Mouse (Mus musculus) spleen, adult 18-20 months (tissue): Measurements from ENCODE around the gene Tiam1.
"Not testable (repeated sequence)": the region's sequence is repeated elsewhere in the genome, so short reads cannot be mapped to it uniquely, and the experiment has no call there.

Source experiments
- DNase-seq, 2 experiments: peaks; one replicate each; pipeline ENCODE4 v3.0.0; 2022; ENCODE audit warnings: mixed read lengths in 2 of 2

Tiam1 gene

DNA sequence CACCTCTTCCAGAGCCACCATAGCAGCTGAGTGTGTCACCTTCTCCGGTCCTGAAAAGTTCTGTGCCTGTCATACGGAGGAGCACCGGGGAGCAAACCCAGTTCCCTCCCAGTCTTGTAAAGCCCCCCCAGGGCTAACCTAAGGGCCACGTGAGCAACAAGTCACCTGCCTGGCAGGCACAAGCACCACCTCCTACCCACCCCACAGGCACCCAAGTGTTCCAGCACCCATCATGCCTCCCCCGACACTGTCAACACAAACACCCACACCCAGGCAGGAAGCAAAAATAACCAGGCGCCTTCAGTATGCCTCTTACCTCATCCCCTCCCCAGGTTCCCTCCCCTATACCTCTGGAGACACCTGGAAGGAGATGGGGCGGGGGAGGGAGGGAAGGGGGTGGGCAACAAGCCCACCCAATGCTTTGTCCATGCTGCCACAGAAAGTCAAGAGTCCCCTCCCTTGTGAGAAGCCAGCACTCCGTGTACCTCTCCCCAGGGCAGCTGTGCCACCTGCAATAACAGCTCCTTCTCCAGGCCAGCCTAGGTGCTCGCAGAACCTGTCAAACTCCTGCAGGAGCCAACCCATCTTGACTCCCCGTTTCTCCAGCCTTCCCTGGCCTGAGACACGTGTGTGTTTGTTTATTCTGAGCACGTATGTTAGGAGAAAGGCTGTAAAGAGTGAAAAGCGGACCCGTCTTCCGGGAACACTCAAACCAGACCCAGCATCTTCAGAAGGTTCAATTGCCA, 38.7 kb downstream of the Tiam1 start:
- no peak for DNase-seq

DNA sequence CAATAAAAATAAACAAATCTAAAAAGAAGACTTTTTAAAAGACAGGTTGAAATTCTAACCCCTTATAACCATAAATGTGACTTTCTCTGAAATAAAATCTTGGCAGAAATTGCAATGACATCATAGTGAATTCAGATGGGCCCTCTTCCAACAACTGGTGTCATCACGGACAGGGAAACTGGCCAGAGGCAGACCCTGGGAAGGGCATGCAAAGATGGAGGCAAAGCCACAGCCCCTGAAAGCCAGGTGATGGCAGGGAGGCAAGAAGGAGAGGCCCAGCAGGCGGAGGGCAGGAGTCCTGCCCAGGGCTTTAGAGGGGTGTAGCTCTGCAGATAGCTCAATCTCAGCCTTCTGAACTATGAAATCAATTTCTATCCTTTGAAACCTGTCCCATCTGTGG, 39.8 kb downstream of the Tiam1 start:
- DNase-seq, result no peak

DNA sequence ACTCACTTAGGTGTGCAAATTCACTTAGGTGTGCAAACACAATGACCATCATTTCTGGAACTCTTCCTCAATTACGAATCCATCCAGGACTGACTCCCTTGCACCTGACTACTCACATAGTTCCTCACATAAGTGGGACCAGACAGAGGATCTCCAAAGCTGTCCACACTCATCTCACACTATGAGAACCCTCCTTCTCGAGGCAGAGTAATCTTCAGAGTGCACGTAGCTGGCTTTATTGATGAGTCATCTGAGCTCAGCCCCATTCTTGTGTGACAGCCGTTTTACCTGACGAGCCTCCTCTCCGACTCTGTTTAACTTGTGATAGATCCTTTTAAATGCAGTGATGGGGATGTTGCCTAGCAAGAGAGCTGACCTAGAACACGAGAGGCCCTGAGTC, 41.0 kb downstream of the Tiam1 start:
- DNase-seq, result no peak

DNA sequence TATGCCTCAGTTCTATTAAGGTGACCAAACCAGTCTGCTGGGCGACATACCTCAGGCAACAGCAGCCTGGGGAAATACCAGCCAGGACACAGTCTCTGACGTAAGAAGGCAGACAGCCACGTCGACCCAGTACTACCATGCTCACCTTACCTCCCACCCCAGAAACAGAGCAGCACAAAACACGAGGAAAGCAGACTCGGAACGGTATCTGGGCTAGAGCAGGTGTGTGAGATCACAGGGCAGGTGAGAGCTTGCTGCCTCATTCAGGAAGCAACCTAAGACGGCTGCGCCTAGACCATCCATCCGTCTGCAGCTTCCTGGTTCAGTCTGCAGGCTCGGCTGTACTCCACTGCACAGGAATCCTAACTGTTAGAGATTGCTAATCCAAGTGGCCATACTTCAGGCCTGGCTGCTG, 45.4 kb downstream of the Tiam1 start:
- no peak for DNase-seq

DNA sequence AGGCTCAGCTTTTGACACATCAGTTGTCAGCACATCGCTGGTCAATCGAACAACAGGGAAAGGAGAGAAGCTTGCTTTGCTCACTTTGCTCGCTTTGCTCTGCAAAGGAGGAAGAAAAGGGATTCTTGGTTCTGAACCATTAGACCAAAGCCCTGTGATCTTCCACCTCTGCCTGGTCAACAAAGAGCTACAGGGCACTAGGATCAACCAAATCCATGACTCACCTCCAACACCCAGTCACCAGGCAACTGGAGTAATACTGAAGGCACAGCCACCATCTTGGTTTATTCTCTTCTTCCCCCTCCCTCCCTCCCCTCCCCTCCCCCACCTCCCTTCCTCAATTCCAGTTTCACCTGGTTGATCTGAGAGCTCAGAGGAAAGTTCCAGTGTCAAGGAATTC, 45.8 kb downstream of the Tiam1 start:
- no peak for DNase-seq

DNA sequence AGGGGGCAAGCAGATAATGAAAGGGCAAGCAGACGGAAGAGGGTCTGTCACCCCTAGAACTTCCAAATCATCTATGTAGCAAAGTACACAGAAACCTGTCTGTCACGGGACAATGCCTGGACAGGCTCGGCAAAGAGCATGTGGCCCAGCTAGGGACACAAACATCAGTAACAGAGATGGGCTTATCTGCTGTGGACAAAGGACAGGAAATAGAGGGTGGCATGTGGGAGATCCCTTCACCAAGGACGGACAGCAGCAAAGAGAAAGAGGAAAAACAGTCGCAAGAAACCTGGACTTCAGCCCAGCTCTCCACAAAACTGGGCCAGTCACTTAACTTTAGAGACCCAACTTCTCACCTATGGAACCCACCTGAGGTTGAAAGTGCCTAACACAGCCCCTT, 47.6 kb downstream of the Tiam1 start:
- DNase-seq, result no peak

DNA sequence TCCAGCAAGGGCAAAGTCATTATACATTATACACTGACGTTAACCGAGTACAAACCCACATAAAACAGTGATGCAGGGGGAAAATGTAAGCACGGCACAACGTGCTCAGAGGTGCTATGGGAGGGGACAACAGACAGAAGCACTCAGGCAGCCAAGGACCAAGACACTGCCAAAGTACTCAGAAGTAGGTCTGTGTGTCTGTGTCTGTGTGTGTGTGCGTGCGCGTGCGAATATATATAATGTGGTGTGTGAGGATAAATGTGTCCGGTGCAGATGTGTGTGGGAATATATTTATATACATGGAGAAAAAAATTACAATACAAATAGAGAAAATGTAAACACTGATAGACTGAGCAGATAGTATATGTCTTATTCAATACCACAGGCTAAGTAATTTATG, 50.6 kb downstream of the Tiam1 start:
- DNase-seq, result no peak

DNA sequence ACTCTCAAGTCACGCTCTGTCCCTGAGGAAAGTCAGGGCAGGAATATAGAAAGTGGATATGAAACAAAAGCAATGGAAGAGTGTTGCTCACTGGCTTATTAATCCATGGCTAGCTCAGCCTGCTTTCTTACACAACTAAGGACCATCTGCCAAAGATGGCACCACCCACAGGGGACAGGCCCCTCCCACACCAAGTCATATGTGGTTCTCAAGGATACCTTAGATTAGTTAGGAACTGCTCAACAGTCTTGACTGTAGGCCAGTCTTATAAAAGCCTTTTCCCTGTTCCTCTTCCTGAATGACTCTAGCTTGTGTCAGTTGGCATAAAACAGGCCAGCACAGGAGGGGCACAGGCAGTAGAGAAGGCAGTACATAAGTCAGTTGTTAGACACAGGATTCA, 51.7 kb downstream of the Tiam1 start:
- no peak for DNase-seq

DNA sequence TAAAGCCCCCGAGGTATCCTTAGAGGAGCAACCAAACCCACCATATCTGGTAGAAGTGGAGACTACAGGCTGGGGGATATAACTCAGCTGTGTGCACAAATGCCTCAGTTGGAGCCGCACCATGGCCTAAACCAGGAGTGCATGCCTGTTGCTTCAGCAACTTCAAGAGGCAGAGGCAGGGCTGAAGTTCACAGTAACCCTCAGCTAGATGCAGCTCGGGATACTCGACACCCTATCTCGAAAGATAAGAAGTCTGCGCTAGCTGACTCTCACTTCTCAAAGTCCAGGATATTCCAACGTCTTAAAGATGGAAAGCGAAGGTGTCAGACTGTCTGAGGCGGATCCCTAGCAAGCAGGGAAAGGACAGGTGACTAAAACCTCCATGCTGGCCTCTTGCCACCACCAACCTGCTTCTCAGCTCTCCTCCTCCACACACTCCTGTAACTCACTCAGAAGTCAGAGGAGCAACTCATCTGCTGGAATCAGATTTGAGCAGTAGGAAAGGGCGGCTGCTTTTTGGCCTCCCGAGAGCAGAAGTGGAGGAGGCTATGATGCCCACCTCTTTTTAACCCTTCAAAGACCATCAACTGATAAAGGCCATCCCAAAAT, 52.4 kb downstream of the Tiam1 start:
- DNase-seq, result no peak

DNA sequence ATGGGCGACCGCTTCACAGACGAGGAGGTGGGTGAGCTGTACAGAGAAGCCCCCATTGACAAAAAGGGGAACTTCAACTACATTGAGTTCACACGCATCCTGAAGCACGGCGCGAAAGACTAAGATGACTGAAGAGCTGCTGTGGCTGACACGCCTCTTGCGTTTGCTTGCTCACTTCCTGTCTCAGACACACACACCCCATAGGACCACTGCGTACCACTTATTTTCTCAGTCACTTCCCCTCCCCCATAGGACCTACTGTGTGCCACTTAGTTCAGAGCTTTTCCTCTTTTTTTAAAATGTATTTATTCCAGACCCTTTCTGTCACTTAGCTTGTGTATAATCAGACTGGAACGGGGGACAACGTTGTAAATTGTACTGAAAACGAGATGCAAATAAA, 53.2 kb downstream of the Tiam1 start:
- no peak for DNase-seq

DNA sequence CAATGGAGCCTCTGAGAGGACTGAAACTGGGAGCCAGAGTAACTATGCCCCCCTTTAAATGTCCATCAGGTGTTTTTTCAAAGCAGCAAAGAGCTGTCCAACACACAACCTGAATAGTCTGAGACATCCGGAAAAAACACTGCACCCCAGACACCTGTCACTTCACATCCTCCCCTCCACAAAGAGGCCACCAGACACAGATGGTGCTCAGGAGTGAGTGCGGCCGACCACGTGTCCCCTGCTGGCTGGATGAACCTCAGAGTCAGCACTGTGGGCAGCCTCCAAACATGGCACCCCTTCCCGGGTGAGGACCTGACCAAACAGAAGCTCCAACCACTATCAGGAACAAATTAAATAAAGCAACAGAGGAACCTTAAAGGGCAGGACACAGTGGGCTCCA, 56.3 kb downstream of the Tiam1 start:
- DNase-seq, result no peak

DNA sequence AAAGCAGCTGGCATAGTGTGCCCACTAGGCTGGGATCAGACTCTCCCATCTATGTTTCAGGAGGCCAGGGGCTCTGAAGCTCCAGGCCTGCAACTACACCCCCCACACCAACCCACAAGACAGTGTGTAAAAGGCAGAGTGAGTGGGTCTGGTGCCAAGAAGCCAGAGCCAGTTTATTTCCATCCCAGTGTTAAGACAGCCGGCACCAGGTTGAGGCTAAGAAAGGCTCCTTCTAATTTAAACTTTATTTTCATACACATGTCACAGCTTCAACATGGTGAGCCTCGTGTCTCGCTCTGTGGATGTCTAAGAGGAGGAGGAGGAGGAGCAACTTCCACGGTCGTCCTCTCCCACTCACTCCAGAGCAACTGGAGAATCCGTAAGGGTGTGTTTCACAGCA, 57.5 kb downstream of the Tiam1 start:
- DNase-seq, result no peak

DNA sequence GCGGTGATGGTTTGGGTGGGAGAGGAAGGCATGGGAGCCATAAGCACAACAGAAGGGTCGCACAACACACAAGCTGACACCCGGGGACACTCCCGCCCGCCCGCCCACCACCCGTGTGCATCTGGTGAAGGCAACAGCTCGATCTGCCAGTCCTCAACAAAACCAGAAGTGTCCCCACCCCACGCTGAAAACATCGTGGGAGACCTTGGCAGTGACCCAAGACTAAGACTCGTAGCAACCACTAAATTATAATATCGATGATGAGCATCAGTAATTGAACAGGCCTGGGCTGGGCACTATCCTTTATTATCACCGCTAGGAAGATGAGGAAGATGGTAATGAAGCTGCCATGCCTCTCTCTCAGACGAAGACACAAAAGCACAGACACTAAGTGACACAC, 58.0 kb downstream of the Tiam1 start:
- no peak for DNase-seq

DNA sequence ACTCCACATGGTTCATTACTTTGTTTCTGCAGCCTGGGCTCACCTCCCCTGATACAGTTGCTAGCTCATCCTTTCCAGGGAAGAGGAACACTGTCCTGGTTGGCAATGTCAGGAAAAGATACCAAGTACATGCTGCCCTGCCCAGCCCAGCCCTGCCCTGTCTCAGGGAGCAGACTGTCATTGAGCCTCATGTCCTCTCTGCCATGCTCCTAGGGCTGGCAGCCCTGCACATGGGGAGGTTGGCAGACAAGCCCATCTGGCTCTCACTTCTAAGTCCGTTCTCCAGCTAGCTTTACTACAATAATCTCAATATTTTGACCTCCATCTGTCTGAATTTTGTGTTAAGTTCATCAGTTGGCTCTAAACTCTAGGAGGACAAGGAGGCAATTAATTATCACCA, 62.4 kb downstream of the Tiam1 start:
- DNase-seq, result no peak

DNA sequence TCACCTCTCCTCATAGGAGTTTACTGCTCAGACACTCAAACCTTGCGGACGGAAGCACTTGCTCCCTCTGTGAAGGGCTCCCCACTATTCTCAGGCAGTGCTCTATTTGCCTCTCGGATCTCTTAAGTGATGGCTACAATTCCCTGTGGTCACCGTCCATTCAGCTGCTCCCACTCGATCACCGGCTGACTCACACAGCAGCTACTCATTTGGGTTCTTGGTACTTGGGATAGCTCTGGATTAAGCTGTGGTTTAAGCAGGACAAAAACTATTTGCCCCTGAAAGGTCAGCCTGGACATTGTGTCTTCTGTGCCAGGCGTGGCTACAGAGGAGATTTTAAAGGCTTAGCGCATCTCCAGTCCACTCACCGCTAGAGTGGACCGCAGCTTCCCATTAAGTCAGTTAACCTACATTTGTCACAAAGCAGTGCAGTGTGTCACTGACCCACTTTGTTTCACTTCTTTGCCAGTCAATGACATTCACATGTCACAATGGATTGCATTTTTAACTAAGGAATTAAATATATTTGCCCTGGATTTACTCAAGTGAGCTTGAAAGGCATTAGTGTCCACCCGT, 64.7 kb downstream of the Tiam1 start:
- no peak for DNase-seq

DNA sequence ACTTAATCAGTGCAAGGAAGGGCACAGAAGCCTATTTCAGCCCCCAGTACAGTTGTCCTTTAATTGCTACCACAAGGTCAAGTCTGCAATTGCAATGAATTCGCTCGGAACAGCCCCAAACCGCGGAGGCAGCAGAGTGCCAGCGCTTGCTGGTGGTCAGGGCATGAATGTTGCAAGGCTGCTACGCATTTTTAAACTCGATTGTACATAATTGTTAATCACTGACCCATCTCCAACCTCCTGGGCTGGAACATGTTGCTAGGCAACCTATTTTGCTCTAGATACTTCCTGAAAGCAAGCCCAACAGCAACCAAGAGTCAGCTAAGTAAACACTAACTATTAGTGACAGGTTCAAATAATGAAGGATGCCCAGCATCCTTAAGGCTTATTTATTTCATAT, 70.1 kb downstream of the Tiam1 start:
- DNase-seq, result no peak

DNA sequence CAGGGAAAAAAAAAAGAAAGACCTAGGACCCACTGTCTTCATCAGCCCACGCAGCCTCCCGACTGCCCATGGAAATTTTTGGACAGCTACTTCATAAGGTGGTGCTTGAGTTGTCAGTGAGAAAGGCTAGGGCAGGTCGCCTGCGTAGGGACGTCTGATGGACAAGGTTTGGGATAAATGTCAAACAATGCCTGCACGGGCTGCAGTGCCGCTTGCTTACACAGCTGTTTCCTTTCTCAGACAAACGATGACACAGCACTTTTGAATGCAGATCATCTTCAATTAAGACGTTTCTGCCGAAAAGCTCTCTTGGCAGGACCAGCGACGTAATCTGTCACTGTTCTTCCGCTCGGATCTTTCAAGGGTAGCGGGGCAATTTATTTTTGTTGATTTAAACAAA, 70.9 kb downstream of the Tiam1 start:
- DNase-seq, result no peak

DNA sequence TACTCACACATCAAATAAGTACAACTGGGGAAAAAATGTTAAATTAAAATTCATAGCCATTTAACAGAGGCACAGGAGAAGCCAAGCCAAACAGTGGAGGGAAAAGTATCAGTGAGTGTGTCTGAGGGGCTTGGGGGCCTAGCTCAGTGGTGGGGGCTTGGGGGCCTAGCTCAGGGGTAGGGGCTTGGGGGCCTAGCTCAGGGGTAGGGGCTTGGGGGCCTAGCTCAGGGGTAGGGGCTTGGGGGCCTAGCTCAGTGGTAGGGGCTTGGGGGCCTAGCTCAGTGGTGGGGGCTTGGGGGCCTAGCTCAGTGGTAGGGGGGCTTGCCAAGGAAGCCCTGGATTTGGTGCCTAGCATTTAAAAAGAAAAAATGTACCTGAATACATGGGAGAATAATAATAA, 72.4 kb downstream of the Tiam1 start:
- not testable (repeated sequence) for DNase-seq

DNA sequence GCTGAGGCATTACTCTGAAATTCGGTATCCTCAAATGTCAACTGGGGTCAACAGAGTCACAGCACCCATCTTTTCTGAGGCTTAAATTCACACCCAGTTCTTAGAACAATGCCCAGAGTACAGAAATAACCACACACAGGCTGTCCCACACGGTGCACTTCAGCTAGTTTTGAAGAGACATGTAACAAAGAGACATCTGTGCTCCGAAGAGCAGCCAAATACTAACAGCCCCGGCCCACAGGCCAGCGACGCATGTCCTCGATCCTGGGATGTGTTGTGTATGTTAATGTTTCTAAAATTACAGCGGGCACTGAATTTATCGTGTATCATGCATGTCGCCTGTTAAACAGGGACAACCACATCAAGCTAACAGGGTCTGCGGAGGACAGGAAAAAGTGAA, 73.5 kb downstream of the Tiam1 start:
- no peak for DNase-seq

DNA sequence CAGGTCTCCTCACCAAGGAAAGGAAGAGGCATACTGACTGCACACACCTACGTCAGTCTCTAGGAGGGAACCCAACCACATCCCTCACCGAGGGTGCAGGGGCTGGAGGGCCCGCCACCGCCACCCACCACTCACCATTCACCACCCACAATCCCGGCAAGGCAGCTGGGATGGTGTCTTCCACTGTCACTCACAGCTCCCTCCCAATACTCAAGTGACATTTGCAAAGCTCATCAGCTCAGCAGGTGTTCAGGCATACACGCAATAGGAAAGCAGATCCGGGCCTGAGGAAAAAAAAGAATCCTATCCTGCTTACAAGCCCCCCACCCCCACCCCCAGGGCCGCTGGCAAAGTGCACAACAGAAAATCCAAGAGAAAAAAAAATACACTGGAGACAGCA, 74.4 kb downstream of the Tiam1 start:
- no peak for DNase-seq

DNA sequence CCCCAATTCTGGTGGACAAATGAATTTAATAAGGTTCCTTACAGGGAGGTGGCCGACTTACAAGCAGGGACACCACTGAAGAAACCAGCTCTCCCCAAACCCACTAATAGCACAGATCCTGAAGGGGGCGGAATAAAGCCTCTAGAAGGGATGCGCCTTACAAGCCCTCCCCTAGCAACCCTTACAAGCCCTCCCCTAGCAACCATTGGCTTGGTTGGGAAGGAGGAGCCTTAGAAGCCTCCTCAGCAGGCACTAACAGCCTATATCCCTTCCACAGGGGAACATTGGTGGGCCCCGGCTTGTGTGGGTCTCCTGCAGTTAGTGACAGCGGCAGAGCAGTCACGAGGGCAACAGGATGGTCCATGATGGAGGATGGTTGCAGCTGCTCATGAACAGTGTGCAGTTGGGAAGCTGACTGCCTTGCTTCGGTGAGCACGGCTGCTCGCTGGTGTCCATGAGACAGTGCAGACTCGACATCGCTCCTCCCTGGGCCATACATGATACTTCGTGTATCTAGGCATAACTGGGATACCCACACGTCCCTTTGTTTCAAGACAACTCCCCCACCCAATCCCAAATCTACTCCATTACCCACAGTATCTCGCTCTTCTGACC, 90.6 kb downstream of the Tiam1 start:
- DNase-seq, result no peak

DNA sequence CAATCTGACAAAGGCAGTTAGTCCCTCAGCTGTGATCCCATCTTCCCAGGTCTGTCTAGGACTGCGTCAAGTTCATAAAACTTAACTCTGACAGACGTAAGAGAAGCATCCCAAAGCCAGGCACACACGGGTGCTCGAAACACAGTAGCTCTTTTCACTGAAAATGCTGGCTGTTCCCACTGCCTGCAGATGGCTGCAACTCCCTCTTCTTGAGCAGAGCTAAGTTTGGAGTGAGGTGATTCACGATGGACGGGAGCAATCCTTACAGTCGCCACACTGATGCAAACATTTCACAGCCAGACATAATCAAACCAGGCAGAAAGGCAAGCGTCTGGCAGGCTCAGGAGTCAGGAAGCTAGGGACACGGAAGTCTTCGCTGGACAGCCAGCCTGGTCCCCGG, 91.2 kb downstream of the Tiam1 start:
- DNase-seq, result no peak

DNA sequence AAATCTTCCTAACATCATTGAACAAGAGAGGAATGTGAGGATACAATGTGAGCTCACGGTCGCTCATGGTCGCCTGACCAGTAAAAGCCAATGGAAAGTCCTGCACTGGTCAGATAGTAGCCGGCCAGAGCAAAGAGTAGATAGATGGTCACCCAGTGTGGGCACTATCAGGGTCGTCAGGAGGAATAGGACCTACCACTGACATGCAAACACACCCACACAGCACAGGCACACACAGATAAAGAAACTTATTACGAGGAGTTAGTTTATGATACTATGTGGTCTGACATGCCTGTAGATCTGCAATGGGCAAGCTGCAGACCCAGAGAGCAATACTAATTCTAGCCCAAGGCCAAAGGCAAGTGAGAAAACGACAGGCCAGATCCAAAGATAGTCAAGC, 92.5 kb downstream of the Tiam1 start:
- no peak for DNase-seq

DNA sequence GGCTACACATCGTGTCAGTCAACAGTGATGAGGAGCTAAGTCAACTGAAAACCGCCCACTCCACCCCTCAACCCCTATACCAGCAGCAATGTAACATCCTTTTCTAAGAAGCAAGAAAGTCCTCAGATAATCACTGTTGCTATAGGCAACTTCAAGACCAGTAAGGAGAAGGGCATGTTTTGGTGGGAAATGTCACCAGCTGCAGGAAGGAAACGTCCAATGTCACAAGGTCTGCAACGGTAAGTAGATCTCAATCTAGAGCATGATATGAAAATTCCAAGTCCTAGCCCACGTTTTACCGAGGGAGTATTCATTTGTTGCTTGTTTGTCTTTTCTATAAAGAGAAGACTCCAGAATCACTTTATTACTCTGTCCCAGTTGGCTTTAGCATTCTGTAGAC, 95.7 kb downstream of the Tiam1 start:
- DNase-seq, result no peak
